Mouse (Mus musculus): Measurements from ENCODE around the gene Slc44a2.

- TF ChIP-seq CTCF (IDR thresholded peaks at IDR 0.05; ENCODE audit: insufficient read depth, low read depth, low read length) = no peak
- TF ChIP-seq POLR2A (IDR thresholded peaks at IDR 0.05; ENCODE audit: insufficient read depth, low read depth, low read length) = no peak
These were observed 3.8 kb upstream of the Slc44a2 start for GRCm38 (mm10) chr9:21316696-21317095.
